Mouse (Mus musculus) small intestine, adult 2 months (tissue): ENCODE data around the gene Polr2a. TPM values are rescaled to one million over a fixed set of nuclear protein-coding genes. Genes with fewer than 3 reads are reported as not detected.

Source experiments
- H3K27ac ChIP-seq: fragments of 200-500 bp; 2 replicates; pipeline ENCODE4 v1.5.1; 2012; ENCODE audit warnings: low read depth, low read length, control low read depth, inconsistent platforms; ENCODE audit not compliant: insufficient read depth
- H3K27me3 ChIP-seq: fragments of 200-500 bp; 2 replicates; pipeline ENCODE4 v1.6.1; 2012; ENCODE audit warnings: mild to moderate bottlenecking, moderate library complexity, low read length, inconsistent platforms; ENCODE audit not compliant: control insufficient read depth, insufficient read depth
- H3K36me3 ChIP-seq: fragments of 200-500 bp; 2 replicates; pipeline ENCODE4 v1.6.1; 2012; ENCODE audit warnings: mild to moderate bottlenecking, low read length, control low read depth, inconsistent platforms; ENCODE audit not compliant: control insufficient read depth, insufficient read depth
- H3K4me1 ChIP-seq: fragments of 200-500 bp; 2 replicates; pipeline ENCODE4 v1.6.1; 2012; ENCODE audit warnings: low read length, inconsistent platforms, mixed read lengths; ENCODE audit not compliant: control insufficient read depth, insufficient read depth, insufficient read length
- H3K4me3 ChIP-seq: fragments of 200-500 bp; 2 replicates; pipeline ENCODE4 v1.5.1; 2012; ENCODE audit warnings: low read depth, mild to moderate bottlenecking, control low read depth, inconsistent platforms, low read length, moderate library complexity
- CTCF ChIP-seq: fragments of 200-500 bp; IDR thresholded peaks from 2 replicates; pipeline ENCODE4 v1.5.1; 2012; ENCODE audit warnings: low read depth, mild to moderate bottlenecking, control low read depth, inconsistent platforms, low read length, moderate library complexity, mixed read lengths; ENCODE audit not compliant: insufficient replicate concordance, insufficient read length; ENCODE audit errors: extremely low read depth
- POLR2A ChIP-seq: fragments of 200-500 bp; IDR thresholded peaks from 2 replicates; pipeline ENCODE4 v1.6.1; 2012; ENCODE audit warnings: low read depth, mild to moderate bottlenecking, control low read depth, inconsistent platforms, low read length, moderate library complexity
- WGBS: fragments of 180-500 bp; shearing (Covaris S2); methylation state at CpG from one replicate; pipeline ENCODE4 v1.1.7; 2018; 5-methylcytosine and 5-hydroxymethylcytosine counted together
- polyA plus RNA-seq: library from polyadenylated mRNA; depleted of rRNA; stranded (reverse); fragments of >200 nt; gene quantifications from 2 replicates; pipeline ENCODE4 v1.2.3, GENCODE M21; 2012

Polr2a gene
- polyA plus RNA-seq, 1 experiment: 62.3 TPM

DNA sequence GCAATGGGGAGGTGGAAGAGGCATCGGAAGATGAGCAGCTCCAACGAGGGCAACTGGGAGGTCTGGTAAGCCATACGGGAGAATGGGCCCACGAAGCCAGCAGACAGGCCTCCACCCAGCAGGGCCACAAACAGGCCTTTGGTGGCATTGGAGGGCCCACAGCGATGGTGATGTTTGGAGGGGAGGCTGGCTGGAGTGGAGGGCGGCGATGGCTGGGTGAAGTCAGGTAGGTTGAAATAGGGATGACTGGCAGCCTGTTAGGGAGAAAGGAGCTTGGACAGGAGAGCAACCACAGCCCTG is 2.4 kb upstream of the Polr2a start:
- Histone ChIP-seq H3K4me3 (no peak overlapping the region), H3K27ac (no peak overlapping the region), H3K4me1 (peaks cover 8% of the 10 kb centered on the region), H3K36me3 (0 out of 2 replicates have a peak, but pooled peaks cover 1% of the 10 kb centered on the region), H3K27me3 (no peaks in the 10 kb centered on the region)
- 95% methylated on average over 7 of the region's 7 CpGs for WGBS
- TF ChIP-seq POLR2A: no peak
- no peak for TF ChIP-seq CTCF

DNA sequence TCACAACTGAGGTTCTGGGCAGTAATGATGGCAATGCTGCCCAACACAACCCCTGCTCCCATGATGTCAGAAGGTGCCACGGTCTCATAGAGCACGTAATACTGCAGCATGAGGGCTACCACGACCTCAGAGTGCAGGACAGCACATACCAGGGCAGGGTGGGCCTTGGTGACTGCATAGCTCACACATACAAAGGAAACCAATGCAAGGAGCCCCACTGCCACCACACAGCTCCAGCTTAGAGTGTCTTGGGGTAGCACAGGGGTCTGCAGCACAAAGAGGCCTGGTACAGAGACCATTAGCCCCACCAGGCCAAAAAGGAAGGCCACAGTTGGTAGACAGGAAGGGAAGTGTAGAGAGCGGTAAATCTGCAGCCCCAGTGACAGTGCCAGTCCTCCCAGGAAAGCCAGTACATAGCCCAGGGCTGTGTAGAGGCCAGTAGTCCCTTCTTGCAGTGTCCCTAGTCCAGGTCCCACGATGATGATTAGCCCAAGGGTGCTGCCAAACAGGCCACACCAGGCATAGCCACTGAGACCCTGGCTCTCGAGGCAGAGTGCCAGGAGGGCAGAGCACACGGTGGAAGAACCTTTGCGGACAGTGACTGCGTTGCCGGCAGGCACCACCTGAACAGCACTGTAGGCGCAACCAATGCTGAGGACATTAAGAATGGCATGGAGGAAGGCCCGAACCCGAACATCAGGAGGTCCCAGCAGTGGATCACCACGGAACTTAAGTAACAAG is 1.9 kb upstream of the Polr2a start:
- Histone ChIP-seq H3K27ac (no peak overlapping the region), H3K27me3 (no peaks in the 10 kb centered on the region), H3K36me3 (0 out of 2 replicates have a peak, but pooled peaks cover 1% of the 10 kb centered on the region), H3K4me1 (peaks cover 8% of the 10 kb centered on the region), H3K4me3 (no peak overlapping the region)
- WGBS: 83% methylated on average over 14 of the region's 14 CpGs
- TF ChIP-seq POLR2A: no peak
- TF ChIP-seq CTCF: no peak

DNA sequence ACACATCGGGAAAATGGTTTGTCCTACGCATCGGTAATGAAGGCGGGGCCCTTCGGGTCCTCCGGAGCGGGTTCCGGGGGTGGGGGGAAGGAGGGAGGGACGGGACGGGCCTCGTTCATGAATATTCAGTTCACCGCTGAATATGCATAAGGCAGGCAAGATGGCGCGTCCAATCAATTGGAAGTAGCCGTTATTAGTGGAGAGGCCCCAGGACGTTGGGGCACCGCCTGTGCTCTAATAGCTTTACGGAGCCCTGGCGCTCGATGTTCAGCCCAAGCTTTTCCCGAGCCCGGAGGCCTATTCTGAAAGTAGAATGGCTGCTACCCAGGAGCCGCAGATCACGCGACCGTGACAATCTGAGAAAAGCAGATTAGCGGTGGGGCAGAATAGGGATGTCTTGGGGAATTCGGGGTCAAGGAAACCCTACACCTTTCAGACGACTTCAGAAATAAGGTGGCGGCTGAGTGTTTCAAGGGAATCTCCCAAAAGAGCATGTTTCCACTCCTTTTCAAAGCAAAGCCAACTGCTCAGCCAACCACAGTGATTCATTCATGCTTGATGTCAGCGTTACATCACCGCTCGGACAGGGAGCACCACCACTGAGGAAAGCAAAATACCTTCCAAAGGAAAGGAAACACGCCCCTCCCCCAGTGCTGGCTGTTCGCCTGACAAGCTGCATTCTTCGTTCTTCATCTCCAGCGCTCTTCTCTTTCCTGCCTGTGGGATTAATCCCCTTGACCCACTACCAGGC is 709 bp upstream of the Polr2a start:
- Histone ChIP-seq H3K27me3 (no peaks in the 10 kb centered on the region), H3K36me3 (0 out of 2 replicates have a peak, but pooled peaks cover 1% of the 10 kb centered on the region), H3K4me1 (peaks cover 7% of the 10 kb centered on the region), H3K27ac (peak overlapping the region; percentile 98), H3K4me3 (peak overlapping the region; percentile 57)
- under 1% methylated on average over 37 of the region's 37 CpGs for WGBS
- TF ChIP-seq CTCF (no peak), POLR2A (peak; percentile 92; the same call in 1 of the 2 replicates)

DNA sequence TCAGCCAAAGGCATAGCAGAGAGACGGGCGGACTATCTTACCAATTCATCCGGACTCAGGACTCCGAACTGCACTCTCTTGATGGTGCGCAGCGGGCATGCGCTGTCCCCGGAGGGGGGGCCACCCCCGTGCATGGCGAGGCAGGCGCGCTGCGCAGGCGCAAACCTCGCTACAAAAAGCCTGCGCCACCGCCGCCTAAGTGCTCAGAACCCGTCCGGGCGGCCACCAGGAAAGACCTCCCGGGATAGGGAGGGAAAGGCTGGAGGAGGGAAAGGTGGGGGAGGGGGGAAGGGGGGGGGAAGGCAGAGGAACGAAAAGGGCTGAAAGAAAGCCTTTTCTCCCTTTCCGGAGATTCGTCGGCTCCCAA is 364 bp downstream of the Polr2a start:
- no peak; the same call in 1 of the 2 replicates for TF ChIP-seq CTCF
- Histone ChIP-seq H3K36me3 (0 out of 2 replicates have a peak, but pooled peaks cover 1% of the 10 kb centered on the region), H3K4me3 (peak overlapping the region; percentile 62), H3K27ac (peak overlapping the region; percentile 71), H3K27me3 (no peaks in the 10 kb centered on the region), H3K4me1 (peaks cover 8% of the 10 kb centered on the region)
- WGBS: 0% methylated on average over 26 of the region's 26 CpGs

DNA sequence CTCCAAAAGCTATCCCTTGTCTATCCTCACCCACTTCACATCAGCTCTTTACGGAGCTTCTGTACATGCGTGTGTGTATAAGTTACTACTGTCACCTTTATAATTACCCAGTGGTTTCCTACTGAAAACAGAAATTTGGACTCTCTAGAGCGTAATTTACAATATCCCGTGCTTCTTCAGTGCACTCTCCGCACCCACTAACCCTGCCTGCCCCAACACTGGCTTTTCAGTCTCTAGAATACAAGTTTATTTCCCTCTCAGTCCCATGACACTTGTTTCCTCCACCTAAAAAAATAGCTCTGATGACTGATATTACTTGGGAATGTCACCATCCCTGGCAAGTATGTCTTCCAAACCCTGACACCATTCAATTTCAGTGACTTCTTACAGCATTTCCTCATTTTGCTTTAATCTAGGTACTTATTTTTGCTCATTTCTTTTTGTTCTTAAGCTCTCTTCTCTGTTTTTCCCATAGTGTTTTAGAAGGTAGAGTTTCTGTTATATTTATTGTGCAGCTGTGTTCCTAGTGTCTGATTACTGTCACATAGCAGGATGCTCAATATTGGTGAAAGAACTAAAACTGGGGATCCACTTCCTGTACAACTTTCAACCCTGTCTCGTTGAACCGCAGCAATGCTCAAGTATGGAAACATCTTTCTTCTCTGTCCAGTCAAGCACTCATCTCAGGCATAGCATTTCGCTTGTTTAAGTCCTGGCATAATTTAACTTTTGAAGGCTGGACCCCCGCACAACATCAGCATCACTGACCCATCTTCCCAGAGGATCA is 941 bp downstream of the Polr2a start:
- WGBS: 22% methylated on average over 9 of the region's 9 CpGs
- peak overlapping the region; percentile 68; the same call in 1 of the 2 replicates for H3K27ac ChIP-seq
- no peaks in the 10 kb centered on the region for H3K27me3 ChIP-seq
- peak overlapping the region; percentile 62 for H3K4me3 ChIP-seq
- H3K36me3 ChIP-seq: 0 out of 2 replicates have a peak, but pooled peaks cover 1% of the 10 kb centered on the region
- peaks cover 10% of the 10 kb centered on the region for H3K4me1 ChIP-seq
- TF ChIP-seq POLR2A (no peak), CTCF (no peak)

DNA sequence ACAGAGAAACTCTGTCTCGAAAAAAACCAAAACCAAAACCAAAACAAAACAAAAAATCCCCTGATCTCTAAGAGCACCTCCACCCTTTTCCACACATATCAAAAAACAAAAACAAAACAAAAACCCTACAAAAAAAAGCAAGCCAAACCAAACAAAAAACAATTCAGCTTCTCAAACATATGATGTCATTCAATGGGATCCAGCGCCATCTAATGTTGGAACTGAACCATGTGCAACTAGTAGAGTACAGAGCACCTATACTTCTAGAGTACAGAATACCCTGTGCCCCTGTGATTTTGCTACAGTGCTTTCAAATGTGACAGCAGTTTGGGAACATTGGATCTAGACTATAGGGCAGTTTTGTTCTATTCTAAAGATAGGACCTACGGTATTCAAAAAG is 3.7 kb downstream of the Polr2a start:
- 18% methylated on average over 3 of the region's 3 CpGs for WGBS

More for the DNA sequence above, 3.7 kb downstream of the Polr2a start:
- Histone ChIP-seq H3K4me1 (peaks cover 12% of the 10 kb centered on the region), H3K4me3 (no peak overlapping the region), H3K27ac (no peak overlapping the region), H3K27me3 (no peaks in the 10 kb centered on the region), H3K36me3 (0 out of 2 replicates have a peak, but pooled peaks cover 1% of the 10 kb centered on the region)
- TF ChIP-seq CTCF (no peak), POLR2A (no peak)
